Mouse (Mus musculus) intestine, embryonic 16.5 days (tissue): Measurements from ENCODE around the gene Prr29. TPM values are rescaled to one million over a fixed set of nuclear protein-coding genes. Genes with fewer than 3 reads are reported as not detected.
A peak's percentile ranks its signal among the peaks of the same experiment; 100 is the strongest.

Experiments
- ATAC-seq: fragments of 200-750 bp; cut with Nextera tagmentation; 2 replicates; pipeline ENCODE4 v1.8.0; 2017; ENCODE audit warnings: moderate TSS enrichment, moderate library complexity
- H3K27ac ChIP-seq: fragments of 300-500 bp; sonication (generic); 2 replicates; pipeline ENCODE4 v1.5.1; 2014; ENCODE audit warnings: mild to moderate bottlenecking, low read length
- H3K27me3 ChIP-seq: fragments of 300-500 bp; sonication (generic); replicated peaks from 2 replicates; pipeline ENCODE4 v1.6.1; 2014; ENCODE audit warnings: low read length, control low read depth, mixed read lengths; ENCODE audit not compliant: control insufficient read depth, insufficient read depth
- H3K36me3 ChIP-seq: fragments of 300-500 bp; sonication (generic); 2 replicates; pipeline ENCODE4 v1.6.1; 2014; ENCODE audit warnings: low read length, control low read depth; ENCODE audit not compliant: control insufficient read depth, insufficient read depth
- H3K4me1 ChIP-seq: fragments of 300-500 bp; sonication (generic); 2 replicates; pipeline ENCODE4 v1.6.1; 2014; ENCODE audit warnings: low read length, control low read depth, mixed read lengths; ENCODE audit not compliant: control insufficient read depth, insufficient read depth
- H3K4me2 ChIP-seq: fragments of 300-500 bp; sonication (generic); 2 replicates; pipeline ENCODE4 v1.6.1; 2014; ENCODE audit warnings: low read depth, low read length, control low read depth
- H3K4me3 ChIP-seq: fragments of 300-500 bp; sonication (generic); 2 replicates; pipeline ENCODE4 v1.5.1; 2014; ENCODE audit warnings: mild to moderate bottlenecking, low read length
- H3K9ac ChIP-seq: fragments of 300-500 bp; sonication (generic); 2 replicates; pipeline ENCODE4 v1.6.1; 2014; ENCODE audit warnings: low read depth, low read length
- H3K9me3 ChIP-seq: fragments of 300-500 bp; sonication (generic); 2 replicates; pipeline ENCODE4 v1.6.1; 2016; ENCODE audit warnings: low read length, control low read depth; ENCODE audit not compliant: control insufficient read depth
- WGBS: fragments of 180-500 bp; shearing (Covaris S2); extraction: QIAGEN DNeasy Blood & Tissue Kit; methylation state at CpG from one replicate; pipeline ENCODE4 v1.1.7; 2014; 5-methylcytosine and 5-hydroxymethylcytosine counted together
- polyA plus RNA-seq: library from polyadenylated mRNA; unstranded; fragments of >200 nt; fragmentation: Nextera tagmentation; extraction: Ambion mirVana; gene quantifications from 2 replicates; pipeline ENCODE4 v1.2.1, GENCODE M21; 2015

The Prr29 gene
- polyA plus RNA-seq, 1 experiment from 2014 or later, result 0.54 TPM

DNA sequence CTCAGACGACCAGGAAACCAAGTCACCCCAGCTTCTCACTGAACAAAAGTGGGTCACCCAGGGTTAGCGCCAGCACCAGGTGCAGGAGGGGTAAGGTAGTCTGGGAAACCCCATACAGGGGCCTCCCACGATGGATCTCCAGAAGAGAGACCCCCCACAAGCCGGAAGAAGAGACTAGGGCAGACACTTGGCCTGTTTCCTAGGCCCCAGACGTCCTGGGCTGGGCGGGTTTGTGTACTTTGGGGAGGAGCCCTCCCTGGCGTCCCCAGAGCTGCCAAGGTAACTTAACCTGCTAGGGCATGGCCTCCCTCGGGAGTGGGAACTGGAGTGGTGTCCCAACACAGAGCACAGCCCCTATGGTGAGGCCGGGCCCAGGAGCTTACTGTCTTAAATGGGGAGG is 9.3 kb downstream of the Prr29 start:
- peaks cover 10% of the 10 kb centered on the region for H3K4me1 ChIP-seq
- H3K9ac ChIP-seq, result peak overlapping the region; percentile 40; the same call in 1 of the 2 replicates
- H3K27me3 ChIP-seq, result no peaks in the 10 kb centered on the region
- H3K4me2 ChIP-seq, result no peak overlapping the region
- H3K27ac ChIP-seq, result peak overlapping the region; percentile 66
- peak; percentile 84 for ATAC-seq
- no peaks in the 10 kb centered on the region for H3K36me3 ChIP-seq
- H3K4me3 ChIP-seq, result no peak overlapping the region
- no peaks in the 10 kb centered on the region for H3K9me3 ChIP-seq
- 33% methylated on average over 9 of the region's 9 CpGs for WGBS

DNA sequence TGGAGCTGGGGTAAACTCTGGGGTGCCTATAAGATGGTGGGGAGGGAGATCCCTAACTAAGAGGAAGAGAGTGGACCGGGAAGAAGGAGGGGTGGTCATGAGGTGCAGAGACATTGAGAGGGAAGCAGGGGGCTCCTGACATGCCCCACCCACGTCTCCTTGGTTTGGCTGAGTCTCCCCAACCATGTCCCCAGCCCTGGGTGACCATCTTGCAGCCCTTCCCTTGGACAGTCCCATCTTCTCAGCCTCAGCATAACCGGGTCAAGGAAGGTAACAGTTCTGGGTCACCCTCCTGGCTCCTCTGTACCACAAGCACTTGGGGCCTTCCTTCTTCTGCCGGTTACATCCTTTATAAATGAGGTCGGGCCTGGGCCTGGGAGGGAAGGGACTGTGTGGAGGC is 9.7 kb downstream of the Prr29 start:
- no peak overlapping the region for H3K4me2 ChIP-seq
- WGBS, result 77% methylated on average over 5 of the region's 5 CpGs
- H3K4me1 ChIP-seq, result peaks cover 10% of the 10 kb centered on the region
- H3K27me3 ChIP-seq, result no peaks in the 10 kb centered on the region
- H3K9ac ChIP-seq, result peak overlapping the region; percentile 40; the same call in 1 of the 2 replicates
- H3K36me3 ChIP-seq, result no peaks in the 10 kb centered on the region
- no peak overlapping the region for H3K27ac ChIP-seq
- no peaks in the 10 kb centered on the region for H3K9me3 ChIP-seq
- no peak overlapping the region for H3K4me3 ChIP-seq
- ATAC-seq, result no peak

- Histone ChIP-seq H3K9ac (peak overlapping the region; percentile 32; the same call in 1 of the 2 replicates), H3K27me3 (no peaks in the 10 kb centered on the region), H3K9me3 (no peaks in the 10 kb centered on the region), H3K36me3 (no peaks in the 10 kb centered on the region), H3K4me1 (no peaks in the 10 kb centered on the region), H3K27ac (no peak overlapping the region), H3K4me3 (peak overlapping the region; percentile 16), H3K4me2 (peak overlapping the region; percentile 20; the same call in 1 of the 2 replicates)
- no peak for ATAC-seq
- 75% methylated on average over 11 of the region's 11 CpGs for WGBS
Measured at GRCm38 (mm10) chr11:106381011-106381410, 15.7 kb downstream of the Prr29 start.

- ATAC-seq, result no peak
- Histone ChIP-seq H3K27ac (peak overlapping the region; percentile 36; the same call in 1 of the 2 replicates), H3K4me3 (peak overlapping the region; percentile 16), H3K4me1 (no peaks in the 10 kb centered on the region), H3K4me2 (no peak overlapping the region), H3K9me3 (no peaks in the 10 kb centered on the region), H3K9ac (peak overlapping the region; percentile 35; the same call in 1 of the 2 replicates), H3K27me3 (no peaks in the 10 kb centered on the region), H3K36me3 (no peaks in the 10 kb centered on the region)
- WGBS, result 78% methylated on average over 7 of the region's 7 CpGs
Measured at GRCm38 (mm10) chr11:106381883-106382282, 16.6 kb downstream of the Prr29 start.

DNA sequence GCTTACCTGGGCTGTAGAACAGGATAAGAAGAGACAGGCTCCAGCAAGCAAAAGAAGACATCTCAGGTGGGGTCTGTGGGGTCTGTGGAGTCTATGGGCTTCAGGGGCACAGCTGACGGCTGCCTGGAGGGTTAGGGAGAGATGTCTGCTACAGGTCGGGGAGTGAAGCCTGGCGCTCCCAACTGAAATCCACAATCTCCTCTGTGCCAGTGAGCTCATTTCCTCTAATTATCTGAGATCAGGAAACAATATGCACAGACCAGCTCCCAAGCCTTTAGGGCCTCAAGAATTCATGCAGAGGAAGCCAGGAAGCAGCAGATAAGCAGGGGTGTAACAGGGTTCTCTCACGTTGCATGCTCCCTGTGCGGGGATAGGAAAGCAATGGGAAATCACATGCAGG is 17.2 kb downstream of the Prr29 start:
- Histone ChIP-seq H3K27ac (peak overlapping the region; percentile 56; the same call in 1 of the 2 replicates), H3K36me3 (no peaks in the 10 kb centered on the region), H3K4me2 (no peak overlapping the region), H3K4me3 (peak overlapping the region; percentile 16; the same call in 1 of the 2 replicates), H3K9me3 (no peaks in the 10 kb centered on the region), H3K27me3 (no peaks in the 10 kb centered on the region), H3K9ac (peak overlapping the region; percentile 35; the same call in 1 of the 2 replicates), H3K4me1 (no peaks in the 10 kb centered on the region)
- peak; percentile 46 for ATAC-seq
- WGBS, result 69% methylated on average over 5 of the region's 5 CpGs

DNA sequence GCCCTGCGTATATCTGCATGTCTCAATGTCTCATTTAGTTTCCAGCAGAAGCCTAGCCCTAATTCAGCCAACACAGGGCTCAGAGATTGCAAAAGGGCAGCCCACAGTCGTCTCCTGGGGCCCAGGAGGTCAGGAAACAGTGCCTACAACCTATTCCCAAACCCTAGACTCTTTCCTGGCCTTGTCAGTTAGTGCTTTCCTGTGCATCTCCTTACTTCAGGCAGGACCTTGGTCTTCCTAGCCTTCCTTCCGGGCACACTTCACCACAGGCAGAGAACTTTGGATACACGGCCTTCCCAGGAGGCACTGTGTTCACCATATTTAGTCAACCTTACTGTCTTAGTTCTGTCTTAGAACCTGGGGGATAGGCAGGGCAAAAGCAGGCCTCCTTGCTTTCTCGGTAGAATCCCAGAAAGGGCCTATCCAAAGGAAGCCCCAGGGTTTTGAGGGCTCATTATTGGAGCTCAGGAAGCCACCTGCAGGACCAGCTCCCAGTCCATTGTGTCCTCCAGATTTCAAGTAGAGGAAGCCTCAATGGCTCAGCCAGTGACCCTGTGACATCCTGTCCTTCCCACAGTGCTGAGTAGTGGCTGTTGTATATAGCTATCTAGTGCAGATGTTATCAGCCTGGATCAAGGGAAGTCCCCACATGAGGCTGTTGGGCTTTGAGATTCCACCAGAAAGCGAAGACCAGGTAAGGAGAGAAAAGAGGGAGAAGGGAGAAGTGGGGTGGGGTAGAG is 17.9 kb downstream of the Prr29 start:
- no peaks in the 10 kb centered on the region for H3K9me3 ChIP-seq
- no peaks in the 10 kb centered on the region for H3K4me1 ChIP-seq
- no peak overlapping the region for H3K9ac ChIP-seq
- WGBS, result 75% methylated on average over 6 of the region's 6 CpGs
- no peaks in the 10 kb centered on the region for H3K27me3 ChIP-seq
- H3K4me3 ChIP-seq, result no peak overlapping the region
- H3K36me3 ChIP-seq, result no peaks in the 10 kb centered on the region
- peak overlapping the region; percentile 56 for H3K27ac ChIP-seq
- ATAC-seq, result no peak
- H3K4me2 ChIP-seq, result no peak overlapping the region

DNA sequence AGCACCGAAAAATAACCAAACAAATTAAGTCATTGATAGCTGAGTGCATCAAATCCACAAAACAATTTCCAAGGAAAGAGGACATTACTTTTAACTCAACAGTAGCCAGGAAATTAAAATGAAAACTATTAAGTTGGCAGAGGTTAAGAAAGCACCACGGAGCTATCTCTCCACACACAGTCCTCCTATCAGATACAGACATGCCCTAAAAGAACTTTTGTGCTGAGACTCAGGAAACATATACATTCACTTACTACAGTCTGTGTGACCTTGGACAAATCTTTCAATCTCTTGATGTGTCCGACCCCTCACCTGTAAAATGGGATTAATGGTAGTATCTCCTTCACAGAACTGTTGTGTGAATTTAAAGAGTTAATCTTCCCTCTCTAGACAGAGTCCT is 21.1 kb downstream of the Prr29 start:
- Histone ChIP-seq H3K27ac (no peak overlapping the region), H3K4me2 (no peak overlapping the region), H3K36me3 (no peaks in the 10 kb centered on the region), H3K4me3 (no peak overlapping the region), H3K4me1 (no peaks in the 10 kb centered on the region; the same call in 1 of the 2 replicates), H3K27me3 (no peaks in the 10 kb centered on the region), H3K9ac (no peak overlapping the region), H3K9me3 (no peaks in the 10 kb centered on the region)
- no peak for ATAC-seq
- 85% methylated on average over 3 of the region's 3 CpGs for WGBS

DNA sequence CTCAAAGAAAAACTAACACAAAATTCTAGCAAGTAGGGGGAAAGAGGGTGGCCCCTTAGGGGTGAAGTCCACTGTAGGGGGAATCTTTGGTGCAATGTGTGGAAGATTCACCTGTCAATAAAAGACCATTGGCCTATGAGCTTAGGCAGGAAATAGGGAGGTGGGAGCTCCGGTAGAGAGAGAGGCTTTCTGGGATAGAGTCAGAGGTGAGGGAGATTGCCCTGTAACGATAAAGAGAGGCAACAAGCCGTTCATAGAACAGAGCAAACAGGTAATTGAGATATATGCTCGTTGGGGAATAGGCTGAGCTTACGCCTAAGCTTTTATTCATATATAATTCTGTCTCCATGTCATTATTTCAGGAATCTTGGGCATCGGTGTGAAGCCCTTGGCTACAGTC is 21.7 kb downstream of the Prr29 start:
- 70% methylated on average over 6 of the region's 6 CpGs for WGBS

DNA sequence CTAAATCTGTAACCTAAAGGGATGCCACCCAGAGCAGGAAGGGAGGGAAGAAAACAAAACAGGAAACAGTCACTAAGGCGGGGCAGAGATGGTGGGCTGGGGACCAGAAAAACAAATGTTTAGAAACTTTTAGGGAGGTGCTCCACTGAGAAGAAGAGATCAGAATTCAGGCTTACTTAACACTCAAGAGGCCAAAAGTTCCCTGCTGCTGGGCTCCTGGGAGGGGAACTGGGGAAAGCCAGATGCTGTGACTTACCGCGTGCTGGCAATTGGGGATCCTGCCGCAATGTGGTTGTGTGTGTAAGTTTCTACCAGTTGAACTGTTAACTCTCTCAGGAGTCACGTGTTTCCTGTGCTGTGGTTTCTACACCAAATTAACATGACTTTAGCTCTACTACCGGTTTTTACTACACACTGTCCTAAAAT is 22.5 kb downstream of the Prr29 start, which contains the start of gene Icam2:
TSS of gene Icam2 (minus strand) at position 285 of the 426 bp plus-strand sequence.
- Histone ChIP-seq H3K4me1 (no peaks in the 10 kb centered on the region; the same call in 1 of the 2 replicates), H3K9ac (no peak within 1 kb of the TSS), H3K9me3 (no peaks in the 10 kb centered on the region), H3K4me2 (no peak within 1 kb of the TSS), H3K36me3 (no peaks in the 10 kb centered on the region), H3K27ac (no peak within 1 kb of the TSS), H3K4me3 (no peak within 1 kb of the TSS), H3K27me3 (no peaks in the 10 kb centered on the region)
- 73% methylated on average over 6 of the region's 6 CpGs for WGBS
- ATAC-seq, result no peak

More for the DNA sequence above, 21.7 kb downstream of the Prr29 start:
- Histone ChIP-seq H3K9ac (no peak overlapping the region), H3K36me3 (no peaks in the 10 kb centered on the region), H3K4me1 (no peaks in the 10 kb centered on the region; the same call in 1 of the 2 replicates), H3K9me3 (no peaks in the 10 kb centered on the region), H3K27me3 (no peaks in the 10 kb centered on the region), H3K27ac (no peak overlapping the region), H3K4me3 (no peak overlapping the region), H3K4me2 (no peak overlapping the region)
- ATAC-seq, result no peak
